Mouse (Mus musculus) cerebellum, adult 2 months (tissue): Measurements from ENCODE around the gene Faf1. TPM values are rescaled to one million over a fixed set of nuclear protein-coding genes. Genes with fewer than 3 reads are reported as not detected.

Experiments used
- DNase-seq, 2 experiments: peaks; one replicate each; pipeline ENCODE4 v3.0.0; 2021
- H3K27ac ChIP-seq: fragments of 200-500 bp; 2 replicates; pipeline ENCODE4 v1.5.1; 2012; ENCODE audit warnings: low read length, control low read depth, inconsistent platforms; ENCODE audit not compliant: insufficient read depth
- H3K27me3 ChIP-seq: fragments of 200-500 bp; 2 replicates; pipeline ENCODE4 v1.6.1; 2012; ENCODE audit warnings: inconsistent platforms, mild to moderate bottlenecking, low read length, moderate library complexity; ENCODE audit not compliant: control insufficient read depth, insufficient read depth
- H3K4me1 ChIP-seq: fragments of 200-500 bp; 2 replicates; pipeline ENCODE4 v1.6.1; 2011; ENCODE audit warnings: low read length; ENCODE audit not compliant: control insufficient read depth, insufficient read depth
- H3K4me3 ChIP-seq: fragments of 200-500 bp; replicated peaks from 2 replicates; pipeline ENCODE3; 2011; ENCODE audit warnings: mild to moderate bottlenecking, low read depth, low read length, control low read depth; ENCODE audit not compliant: insufficient read depth
- CTCF ChIP-seq: fragments of 200-500 bp; IDR thresholded peaks from 2 replicates; pipeline ENCODE4 v1.5.1; 2011; ENCODE audit warnings: low read depth, mild to moderate bottlenecking, control low read depth, low read length, moderate library complexity, borderline replicate concordance; ENCODE audit not compliant: insufficient read depth
- POLR2A ChIP-seq: fragments of 200-500 bp; IDR thresholded peaks from 2 replicates; pipeline ENCODE4 v1.6.1; 2011; ENCODE audit warnings: low read length, control low read depth, borderline replicate concordance; ENCODE audit not compliant: insufficient read depth
- WGBS: fragments of 180-500 bp; shearing (Covaris S2); methylation state at CpG from one replicate; pipeline ENCODE4 v1.1.7; 2018; 5-methylcytosine and 5-hydroxymethylcytosine counted together
- polyA plus RNA-seq: library from polyadenylated mRNA; depleted of rRNA; stranded (reverse); fragments of >200 nt; gene quantifications from 2 replicates; pipeline ENCODE4 v1.2.3, GENCODE M21; 2012; rRNA removed

The Faf1 gene
- polyA plus RNA-seq, 1 experiment: 20.9 TPM

GRCm38 (mm10) chr4:110006044-110006443, 329.7 kb downstream of the Faf1 start:
- Histone ChIP-seq H3K4me1 (no peaks in the 10 kb centered on the region), H3K27ac (no peak overlapping the region), H3K27me3 (no peaks in the 10 kb centered on the region), H3K4me3 (no peak overlapping the region)
- WGBS: 98% methylated on average over 1 of the region's 1 CpGs
- no peak for DNase-seq
- TF ChIP-seq CTCF (no peak), POLR2A (no peak)

Other genes starting within 250 kb of the Faf1 start
- gene Rnf11, start 191.9 kb upstream of the Faf1 start, polyA plus RNA-seq: 145 and 161 TPM in 2 replicates
- gene 4930522H14Rik, start 145.3 kb upstream of the Faf1 start, polyA plus RNA-seq: not detected in 2 replicates
- 2.9 and 3.1 TPM in 2 replicates for gene Cdkn2c, start 9.4 kb upstream of the Faf1 start, polyA plus RNA-seq